Mouse (Mus musculus) frontal cortex, postnatal 10 days (tissue): ENCODE data around the gene Sigmar1.
A peak's percentile ranks its signal among the peaks of the same experiment; 100 is the strongest.
"Not testable (repeated sequence)": the region's sequence is repeated elsewhere in the genome, so short reads cannot be mapped to it uniquely, and the experiment has no call there.

Experiments
- DNase-seq, 2 experiments: peaks; one replicate each; pipeline ENCODE4 v3.0.0; 2022; ENCODE audit warnings: low spot score in 2 of 2, mixed read lengths in 1 of 2

Gene Sigmar1

DNA sequence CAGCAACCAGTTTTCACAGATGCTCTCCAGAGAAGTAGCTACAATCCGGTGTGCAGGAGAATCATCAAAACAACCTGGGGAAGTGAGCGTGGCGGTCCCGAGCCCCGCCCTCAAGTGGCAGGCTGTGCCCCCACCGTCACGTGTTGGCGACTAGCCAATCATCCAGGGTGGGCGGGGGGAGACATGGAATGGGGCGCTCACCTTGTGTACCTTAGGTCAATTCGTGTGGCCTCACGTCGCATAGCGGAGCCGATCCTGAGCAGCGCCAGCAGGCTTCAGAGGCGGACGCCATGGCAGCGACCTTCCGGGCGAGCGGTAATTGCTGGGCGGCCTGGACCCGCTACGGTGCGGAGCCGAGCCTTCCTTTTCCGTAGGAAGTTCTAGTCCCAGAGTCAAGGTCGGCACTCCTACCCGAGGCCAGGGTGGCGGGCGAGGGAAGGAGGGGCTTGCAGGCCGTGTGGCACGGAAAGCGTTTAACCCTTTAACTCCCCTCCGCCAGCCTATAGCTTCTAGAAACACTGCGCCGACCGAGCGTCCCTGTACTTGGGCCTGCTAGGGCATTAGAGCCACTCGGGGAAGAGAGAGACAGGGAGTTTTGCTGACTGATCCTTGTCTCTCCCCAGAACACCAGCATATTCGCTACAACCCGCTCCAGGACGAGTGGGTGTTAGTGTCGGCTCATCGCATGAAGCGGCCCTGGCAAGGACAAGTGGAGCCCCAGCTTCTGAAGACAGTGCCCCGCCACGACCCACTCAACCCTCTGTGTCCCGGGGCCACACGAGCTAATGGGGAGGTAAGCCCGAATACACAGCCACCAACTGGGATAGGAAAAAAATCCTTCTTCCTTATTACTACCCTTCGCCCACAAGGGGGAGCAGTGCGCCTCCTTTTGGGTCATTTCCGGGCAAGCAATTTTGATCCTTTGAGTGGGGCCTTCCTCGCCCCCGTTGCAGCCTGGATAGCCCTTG lies at the start of gene Sigmar1:
TSS of gene Sigmar1 (minus strand) at position 820 of the 968 bp plus-strand sequence.
- peak; percentile 73 to 81 for DNase-seq

DNA sequence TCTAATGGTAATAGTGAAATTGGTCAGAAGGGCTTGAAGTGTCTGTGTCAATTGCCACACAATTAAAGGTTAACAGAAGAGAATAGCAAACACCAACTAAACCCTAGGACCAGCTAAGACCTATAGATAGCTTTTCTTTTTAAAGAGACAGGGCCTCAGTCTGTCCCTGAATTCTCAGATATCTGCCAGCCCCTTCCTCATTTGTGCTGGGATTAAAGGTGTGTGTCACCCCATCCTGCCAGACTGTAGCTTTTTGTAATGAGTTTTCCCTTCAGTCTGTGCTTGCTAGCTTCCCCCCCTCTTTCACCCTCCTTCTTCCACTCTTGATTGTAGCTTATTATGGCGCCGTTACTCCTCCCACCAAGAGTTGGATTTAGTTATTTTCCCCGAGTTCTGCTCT lies 27.2 kb upstream of the Sigmar1 start:
- not testable (repeated sequence) for DNase-seq

DNA sequence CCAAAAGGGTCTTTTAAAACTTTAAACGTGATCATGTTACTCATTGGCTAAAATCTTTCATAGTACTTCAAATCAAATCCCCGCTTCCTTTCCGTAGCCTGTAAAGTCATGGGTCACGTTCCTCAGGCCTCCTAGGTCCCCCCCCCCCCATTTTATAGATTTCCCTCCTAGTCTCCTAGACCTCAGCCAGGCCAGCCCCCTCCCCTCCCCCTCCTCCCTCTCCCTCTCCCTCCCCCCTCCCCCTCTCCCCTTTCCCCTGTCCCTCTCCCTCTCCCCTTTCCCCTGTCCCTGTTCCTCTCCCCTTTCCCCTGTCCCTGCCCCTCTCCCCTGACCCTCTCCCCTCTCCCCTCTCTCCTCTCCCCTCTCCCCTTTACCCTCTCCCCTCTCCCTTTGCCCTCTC lies 26.8 kb upstream of the Sigmar1 start:
- not testable (repeated sequence) for DNase-seq

DNA sequence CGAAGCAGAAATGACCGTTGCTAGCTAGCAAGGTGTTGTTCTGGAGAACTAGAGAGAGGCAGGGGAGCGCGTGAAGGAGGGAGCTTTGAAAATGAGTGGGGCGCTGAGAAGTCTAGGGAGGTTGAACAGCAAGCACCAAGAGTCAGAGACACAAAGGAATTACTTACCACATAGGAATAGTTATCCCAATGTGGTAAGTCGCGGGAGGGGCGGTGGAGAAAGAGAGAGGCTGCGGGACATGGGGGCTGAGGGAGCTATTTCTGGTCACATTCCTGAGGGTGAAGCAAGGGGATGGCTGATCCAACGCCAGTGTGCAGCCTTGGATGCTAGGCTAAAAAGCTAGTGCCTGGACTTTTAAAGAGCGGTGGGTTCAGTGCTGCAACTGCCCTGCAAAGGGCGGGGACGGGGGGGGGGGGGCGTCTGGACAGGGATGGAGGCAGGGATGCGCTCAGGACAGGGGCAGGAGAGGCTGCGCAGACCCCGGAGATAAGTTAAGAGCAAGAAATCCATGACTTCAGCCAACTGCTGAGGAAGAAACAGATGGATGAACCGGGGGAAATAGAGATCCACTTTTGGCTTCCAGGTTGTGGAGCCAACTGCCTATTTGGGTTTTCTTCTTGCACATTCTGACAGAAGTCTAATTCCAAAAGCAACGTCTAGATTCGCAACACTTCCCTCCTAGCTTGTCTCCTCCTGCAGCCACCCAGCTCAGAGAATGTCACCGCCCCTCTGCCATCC lies 26.0 kb upstream of the Sigmar1 start:
- not testable (repeated sequence) for DNase-seq

DNA sequence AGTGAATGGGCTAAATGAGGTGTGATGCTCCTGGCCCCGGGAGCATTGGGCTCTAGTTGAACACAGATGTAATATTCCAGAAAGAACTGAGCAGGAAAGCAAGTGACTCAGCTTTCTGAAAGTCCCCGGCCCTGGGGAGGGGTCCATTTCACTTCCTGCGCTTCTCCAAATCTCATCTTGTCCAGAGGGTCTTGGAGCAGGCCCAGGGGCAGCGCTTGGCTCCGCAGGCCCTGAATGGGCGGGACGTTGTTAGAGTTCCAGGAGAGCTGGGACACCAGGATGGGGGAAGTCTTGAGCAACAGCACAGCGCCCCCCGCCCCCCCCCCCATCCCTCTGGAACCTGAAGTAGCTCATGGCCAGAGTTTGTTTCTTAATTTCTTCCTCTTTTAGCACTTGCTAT lies 25.3 kb upstream of the Sigmar1 start:
- not testable (repeated sequence) for DNase-seq

DNA sequence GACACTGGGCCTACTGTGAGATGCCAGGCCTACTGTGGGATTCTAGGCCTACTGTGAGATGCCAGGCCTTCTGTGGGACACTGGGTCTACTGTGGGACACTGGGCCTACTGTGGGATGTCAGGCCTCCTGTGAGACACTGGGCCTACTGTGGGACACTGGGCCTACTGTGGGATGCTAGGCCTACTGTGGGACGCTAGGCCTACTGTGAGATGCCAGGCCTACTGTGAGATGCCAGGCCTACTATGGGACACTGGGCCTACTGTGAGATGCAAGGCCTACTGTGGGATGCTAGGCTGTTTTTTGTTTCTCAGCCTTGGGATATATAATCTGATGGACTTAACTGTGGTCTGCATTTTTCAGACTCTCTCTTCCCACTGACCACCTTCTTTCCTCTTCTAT lies 19.9 kb upstream of the Sigmar1 start:
- DNase-seq, result not testable (repeated sequence)

DNA sequence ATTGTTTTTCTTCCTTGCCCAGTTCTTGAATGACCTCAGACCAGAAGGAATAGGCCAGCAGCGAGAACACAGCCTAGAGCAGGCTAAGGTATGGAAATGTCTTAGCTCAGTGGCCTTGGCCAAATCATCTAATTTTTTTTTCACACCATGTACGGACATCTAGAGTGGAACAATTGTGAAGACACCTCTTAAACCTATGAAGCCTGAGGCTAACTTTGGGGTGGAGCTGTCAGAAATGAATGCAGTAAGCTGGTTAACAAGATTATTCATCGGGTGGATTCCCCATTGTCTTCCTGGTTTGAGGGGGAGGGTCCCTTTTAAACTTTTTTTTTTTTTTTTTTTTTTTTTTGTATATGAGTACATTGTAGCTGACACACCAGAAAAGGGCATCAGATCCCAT lies 18.5 kb upstream of the Sigmar1 start:
- DNase-seq, result not testable (repeated sequence)

DNA sequence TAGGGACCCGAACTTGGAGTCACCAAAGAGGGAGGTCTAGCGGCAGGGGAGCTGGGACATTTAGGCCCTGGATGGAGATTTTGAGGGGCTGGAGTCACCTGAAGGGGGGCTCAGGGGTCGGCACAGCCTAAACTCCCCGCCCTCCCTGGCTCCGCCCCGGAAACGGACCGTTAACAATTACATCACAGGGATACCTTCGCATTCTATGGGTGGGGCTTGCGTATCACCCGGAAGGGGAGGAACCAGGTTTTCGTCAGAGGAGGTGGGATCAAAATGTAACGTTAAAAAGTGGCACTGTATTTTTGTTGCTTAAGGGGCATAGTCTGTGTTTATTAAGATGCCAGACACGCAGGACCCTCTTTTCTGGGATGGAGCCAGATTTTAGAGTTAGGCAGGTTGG lies 18.0 kb upstream of the Sigmar1 start, which contains the start of gene Ccl27a:
TSS of gene Ccl27a (minus strand) at position 246 of the 400 bp plus-strand sequence.
- peak; percentile 73 to 75 for DNase-seq

DNA sequence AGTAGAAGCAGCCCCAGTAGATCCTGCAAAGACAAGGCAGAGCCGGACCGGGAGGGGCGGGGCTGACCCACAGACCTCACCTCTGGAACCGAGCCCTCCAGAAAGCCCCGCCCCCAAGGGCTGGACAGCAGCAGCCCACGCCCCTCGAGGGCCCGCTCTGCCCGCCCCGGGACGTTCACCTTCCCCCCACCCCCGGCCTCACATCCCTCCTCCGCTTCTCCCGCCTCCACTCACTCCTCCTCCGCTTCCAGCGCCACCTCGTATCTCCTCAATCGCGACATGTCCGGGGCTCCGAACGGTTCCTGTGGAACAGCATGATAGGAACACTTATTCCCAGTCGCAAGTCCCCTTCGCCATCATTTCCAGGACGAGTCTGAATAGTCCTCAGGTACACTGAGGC lies 17.5 kb upstream of the Sigmar1 start:
- not testable (repeated sequence) for DNase-seq

DNA sequence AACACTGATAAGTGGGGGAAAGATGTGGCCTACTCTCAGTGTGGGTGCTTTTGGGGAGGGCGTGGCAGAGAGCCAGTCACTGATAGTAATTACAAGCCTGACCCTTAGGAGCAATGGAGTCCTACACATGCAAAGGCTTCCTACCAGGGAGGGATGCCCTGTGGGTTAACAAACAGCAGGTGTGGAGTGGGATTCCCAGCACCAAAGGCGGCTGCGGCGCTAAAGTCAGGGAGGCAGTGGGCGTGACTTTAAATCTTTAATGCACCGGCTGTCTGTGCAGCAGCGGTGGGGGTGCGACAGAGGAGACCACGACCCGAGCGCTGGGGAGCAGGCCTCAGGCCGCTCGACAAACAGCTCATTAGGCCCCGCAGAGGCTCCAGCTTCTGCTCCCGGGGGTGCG lies 17.0 kb upstream of the Sigmar1 start:
- DNase-seq, result not testable (repeated sequence)

DNA sequence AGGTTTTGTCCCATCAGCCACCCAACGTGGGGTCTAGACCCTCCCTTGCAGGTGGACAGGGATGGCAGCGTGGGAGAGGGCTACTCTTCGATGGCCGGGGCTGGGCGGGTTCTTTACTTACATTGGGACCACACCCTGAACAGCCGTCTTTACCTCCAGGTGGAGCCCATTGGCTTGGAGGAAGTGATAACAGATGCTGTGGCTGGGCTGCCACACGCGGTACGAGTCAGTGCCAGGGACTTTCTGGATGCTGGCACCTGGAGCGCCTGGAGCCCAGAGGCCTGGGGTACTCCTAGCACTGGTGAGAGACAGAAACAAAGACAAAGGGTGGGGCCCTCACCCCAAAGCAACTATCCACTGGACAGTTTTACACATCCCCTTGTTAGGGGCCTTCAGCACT lies 11.3 kb upstream of the Sigmar1 start:
- DNase-seq, result not testable (repeated sequence)

DNA sequence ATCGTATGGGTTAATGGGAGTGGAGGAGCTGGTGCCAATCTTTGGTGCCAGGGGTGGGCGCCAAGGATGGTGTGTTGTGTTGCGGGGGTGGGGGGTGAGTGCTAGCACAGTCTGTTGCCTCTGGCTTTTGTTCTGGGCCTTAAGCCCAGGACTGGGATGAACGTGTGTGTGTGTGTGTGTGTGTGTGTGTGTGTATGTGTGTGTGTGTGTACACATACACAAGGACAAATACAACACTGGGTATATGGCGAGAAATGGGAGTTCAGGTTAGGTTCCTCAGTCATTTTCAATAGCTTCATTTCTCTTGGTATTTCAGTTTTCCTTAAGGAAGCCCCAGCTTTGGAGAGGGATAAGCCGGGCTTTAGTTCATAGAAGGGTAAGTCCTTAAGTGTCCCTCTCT lies 7.2 kb upstream of the Sigmar1 start:
- DNase-seq, result not testable (repeated sequence)

DNA sequence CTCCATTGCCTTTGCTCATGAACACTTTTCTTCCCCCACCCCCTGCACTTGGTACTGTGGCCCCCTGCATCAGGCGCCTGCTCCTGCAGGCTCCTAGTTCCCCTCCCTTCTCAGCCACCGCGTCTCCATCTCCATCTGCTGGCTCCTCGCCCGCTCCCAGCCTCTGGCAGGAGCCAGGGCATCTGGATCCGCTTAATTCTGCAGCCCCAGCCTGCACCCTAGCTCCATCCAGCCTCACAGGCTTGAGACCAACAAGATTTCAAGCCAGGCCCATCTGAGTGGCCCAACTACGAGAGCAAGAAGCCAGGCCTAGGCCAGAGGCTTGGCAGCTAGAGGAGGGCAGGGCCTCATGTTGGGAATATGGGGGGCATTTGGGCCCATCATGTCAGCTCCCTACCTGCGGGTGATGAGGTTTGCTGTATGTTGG lies 6.7 kb upstream of the Sigmar1 start:
- peak in 1 of 2 experiments; percentile 48 for DNase-seq

DNA sequence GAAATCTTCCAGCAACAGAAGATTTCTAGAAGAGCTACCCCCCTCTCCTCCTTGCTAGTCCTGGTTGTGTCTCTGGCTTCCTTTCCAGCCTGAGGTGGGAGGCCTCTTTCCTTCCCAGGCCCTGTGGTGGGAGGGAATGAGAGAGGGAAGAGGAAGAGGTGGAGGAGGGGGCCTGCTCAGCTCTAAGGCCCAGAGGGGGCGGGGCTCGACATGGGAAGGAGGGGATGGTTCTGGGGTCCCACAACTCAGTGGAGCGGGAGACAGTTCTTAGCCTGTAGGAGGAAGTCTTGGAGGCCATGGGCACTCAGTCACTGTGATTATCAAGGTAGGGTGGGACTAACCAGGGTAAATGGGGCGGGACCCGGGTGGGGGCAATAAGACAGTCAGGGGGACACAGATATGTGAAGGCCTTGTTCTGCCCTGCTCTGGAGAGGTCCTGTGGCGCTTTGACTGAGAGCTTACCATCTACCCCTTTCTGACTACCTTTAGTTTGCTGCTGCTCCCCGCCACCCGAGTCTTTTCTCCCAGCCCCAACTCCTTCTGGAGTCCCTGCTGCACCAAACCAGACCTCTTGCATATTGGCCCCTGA lies 6.2 kb upstream of the Sigmar1 start:
- no peak for DNase-seq

DNA sequence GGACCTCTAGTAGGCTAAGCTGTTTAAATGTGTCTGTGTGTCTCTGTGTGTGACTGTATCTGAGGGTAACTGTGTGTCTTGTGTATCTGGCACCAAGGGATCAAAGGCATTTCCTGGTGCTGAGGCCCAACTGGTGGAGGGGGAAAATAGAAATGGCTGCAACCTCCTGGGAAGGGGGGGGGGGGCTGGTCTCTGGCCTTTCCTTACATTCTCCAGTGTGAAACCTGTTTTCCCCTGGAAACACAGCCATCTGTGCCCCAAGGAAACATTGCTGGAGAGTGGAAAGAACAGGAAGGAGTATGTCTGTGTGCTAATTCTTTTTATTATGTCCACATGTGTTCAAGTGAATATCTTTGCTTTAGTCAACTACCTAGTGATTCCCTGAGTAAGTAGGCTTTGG lies 5.7 kb upstream of the Sigmar1 start:
- no peak for DNase-seq

DNA sequence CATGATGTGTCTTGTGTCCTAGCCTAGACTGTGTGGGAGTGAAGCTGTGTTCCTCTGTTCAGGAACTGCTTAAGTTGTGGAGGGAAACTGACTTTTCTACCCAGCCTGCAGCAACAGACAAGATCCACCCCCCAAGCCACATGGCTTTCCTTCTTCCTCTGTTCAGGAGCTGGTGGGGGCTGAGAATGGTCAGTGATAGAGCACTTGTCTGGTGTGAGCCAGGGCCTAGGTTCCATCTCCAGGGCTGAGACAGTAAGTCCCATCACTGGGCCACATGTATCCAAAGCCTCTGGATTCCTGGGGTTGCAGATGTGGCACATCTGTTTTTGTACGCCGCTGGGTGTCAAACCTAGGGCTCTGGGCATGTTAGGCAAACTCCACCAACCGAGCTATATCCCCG lies 5.0 kb upstream of the Sigmar1 start:
- DNase-seq, result no peak

DNA sequence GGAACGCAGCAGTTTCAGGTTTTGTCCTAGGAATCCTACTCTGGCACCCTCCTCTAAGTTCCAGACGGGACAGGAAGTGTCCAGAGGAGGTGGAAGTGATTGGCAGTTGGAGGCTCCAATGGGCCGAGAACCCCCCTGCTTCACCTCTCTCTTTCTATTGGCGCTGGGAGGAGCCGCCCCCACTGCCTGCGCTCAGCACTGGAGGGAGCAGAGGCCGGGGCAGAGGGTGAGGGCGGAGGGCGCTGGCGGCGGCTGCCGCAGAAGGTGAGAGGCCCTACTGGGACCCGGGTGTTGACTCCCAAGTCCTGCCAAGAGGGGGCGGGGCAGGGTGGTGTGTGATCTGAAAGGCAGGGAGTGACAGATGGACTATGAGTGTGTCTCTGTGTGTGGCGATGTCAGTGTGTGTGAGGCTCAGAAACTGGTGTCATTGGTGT lies 4.3 kb upstream of the Sigmar1 start:
- peak; percentile 69 to 74 for DNase-seq

DNA sequence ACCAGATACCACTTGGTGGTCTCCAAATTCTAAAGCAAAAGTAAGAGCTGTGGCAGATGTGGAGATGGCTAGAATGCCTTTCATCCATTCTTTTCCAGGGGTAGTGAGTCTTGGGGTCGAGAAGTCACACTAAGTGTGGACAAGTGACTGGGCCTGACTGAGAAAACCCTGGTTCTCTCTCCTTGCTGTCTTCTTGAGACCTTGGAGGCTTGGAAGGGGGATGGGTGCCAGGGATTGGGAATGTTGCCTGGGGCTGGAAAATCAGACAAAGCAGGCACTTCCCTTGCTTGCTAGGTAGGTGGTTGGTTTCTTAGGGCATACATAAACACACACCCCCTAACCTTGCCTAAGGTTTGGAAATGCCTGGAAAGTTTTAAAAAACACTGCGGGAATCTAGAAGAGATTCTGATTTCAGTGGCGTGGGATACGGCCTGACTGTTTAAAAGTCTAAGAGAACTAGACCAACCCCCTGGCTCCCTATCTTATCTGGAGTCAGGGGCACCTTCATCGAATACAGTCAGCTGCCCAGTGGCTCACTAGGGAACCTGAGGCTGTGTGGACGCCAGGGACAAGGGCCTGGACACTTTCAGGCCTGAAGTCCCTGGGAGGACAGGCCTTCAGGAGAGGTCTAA lies 3.8 kb upstream of the Sigmar1 start:
- no peak for DNase-seq

DNA sequence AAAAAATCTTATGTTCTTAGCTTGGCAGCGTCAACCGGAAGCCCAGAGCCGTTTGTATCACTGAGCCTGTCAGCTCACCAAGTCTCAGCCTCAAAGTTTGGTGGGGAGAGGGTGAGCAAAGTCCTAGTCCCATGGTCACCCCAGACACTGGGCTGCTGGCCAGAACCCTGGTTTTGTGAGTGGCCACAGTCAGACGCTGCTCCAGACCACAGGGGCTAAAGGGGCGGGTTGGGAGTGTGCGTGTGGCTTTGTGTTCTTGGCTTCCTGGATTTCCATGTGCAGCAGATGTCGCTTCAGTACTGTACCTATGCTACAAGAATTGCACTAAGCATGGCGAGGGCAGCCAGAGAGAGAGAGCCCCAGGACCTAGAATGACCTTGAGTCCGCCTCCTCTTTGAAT lies 3.2 kb upstream of the Sigmar1 start:
- DNase-seq, result peak in 1 of 2 experiments; percentile 37

DNA sequence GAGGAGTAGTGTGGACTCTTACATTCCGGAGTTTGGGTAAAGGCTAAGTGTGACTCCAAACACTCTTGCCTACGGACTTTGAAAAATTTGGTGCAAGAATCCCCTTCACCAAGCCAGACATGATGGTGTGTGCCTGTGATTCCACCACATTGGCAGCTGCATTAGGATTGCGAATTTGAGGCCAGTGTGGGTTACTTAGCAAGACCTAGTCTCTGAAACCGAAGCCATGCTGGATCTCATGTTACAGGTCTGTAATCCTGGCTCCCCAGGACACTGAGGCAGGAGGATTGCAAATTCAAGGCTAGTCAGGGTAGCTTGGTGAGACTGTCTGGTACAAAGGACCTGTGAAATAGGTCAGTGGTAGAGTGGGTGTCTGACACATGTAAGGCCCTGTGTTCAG lies 2.7 kb upstream of the Sigmar1 start:
- no peak for DNase-seq

DNA sequence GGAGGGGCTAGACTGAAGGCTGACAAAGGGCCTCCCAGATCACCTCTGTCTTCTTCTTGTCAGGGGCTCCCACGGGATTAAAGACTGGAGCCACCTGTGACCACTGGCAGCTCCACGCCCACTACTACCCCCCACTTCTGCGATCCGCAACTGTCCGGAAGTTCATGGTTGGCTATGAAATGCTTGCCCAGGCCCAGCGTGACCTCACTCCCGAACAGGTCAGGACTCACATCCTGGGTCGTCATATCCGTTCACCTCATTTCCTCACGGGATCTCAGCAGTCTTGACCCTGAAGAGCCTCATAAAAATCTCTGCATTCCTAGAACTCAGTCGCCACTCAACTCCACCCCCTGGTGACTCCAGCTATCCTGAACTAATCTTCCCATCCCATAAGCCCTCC lies 2.1 kb upstream of the Sigmar1 start:
- no peak for DNase-seq

DNA sequence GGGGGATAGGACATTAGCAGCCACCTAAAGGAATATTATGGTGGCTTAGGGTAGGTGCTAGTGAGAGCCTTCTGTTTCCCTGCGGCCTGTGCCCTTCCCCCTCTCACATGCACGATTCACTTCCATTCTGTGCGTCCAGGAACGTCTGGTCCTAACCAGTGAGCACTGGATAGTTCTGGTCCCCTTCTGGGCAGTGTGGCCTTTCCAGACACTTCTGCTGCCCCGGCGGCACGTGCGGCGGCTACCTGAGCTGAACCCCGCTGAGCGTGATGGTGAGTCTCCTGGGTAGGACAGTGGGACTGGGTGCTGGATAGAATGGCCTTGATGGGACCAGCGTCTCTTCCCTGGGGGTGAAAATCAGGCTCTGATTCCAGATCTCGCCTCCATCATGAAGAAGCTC lies 1.4 kb upstream of the Sigmar1 start:
- DNase-seq, result no peak
